Mouse (Mus musculus) testis, adult 2 months (tissue): ENCODE data around the gene Sox14.

Source experiments
- CTCF ChIP-seq: fragments of 200-500 bp; IDR thresholded peaks from 2 replicates; pipeline ENCODE4 v1.5.1; 2012; ENCODE audit warnings: low read depth, mild to moderate bottlenecking, inconsistent platforms, low read length, moderate library complexity; ENCODE audit not compliant: control insufficient read depth, insufficient read depth, insufficient replicate concordance
- POLR2A ChIP-seq: fragments of 200-500 bp; IDR thresholded peaks from 2 replicates; pipeline ENCODE4 v1.6.1; 2012; ENCODE audit warnings: low read depth, mild to moderate bottlenecking, inconsistent platforms, low read length, moderate library complexity; ENCODE audit not compliant: control insufficient read depth

DNA sequence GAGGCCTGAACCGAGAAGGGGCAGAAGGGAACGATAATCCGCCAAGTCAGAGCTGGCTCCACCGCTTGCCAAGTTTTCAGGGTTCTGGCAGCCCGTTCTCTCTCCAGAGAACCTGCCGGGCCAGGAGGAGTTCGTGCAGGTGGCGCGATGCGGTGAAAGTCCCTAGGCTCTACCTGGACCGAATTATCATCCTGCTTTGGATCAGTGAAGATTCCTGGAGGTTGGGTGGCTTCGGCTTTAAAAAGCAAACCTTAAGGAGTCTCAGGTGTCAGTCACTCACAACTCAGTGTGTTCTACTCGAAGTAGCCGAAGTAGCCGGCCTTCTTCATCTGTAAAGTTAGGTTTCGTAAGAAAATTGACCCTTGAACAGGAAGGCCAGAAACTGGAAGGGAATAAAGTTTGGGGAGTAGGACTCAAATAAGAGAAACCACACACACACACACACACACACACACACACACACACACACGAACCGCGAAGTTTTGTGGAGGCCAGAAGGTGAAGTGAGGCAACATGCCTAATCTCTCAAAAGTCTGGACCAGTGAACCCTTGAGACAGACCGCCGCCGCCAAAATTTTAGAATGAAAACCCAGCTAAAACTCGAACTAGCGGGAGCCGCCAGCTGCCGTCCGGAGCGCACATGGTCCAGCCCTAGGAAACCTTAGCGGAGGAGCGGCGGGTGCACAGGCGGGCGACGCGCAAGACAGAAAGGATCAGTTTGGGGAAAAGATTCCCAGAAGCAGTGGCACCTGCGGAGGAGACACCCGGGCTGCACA lies 5.0 kb downstream of the Sox14 start:
- TF ChIP-seq CTCF: no peak
- TF ChIP-seq POLR2A: no peak
